Mouse (Mus musculus) intestine, postnatal 0 days (tissue): ENCODE measurements around the gene Cds1. TPM values are rescaled to one million over a fixed set of nuclear protein-coding genes. Genes with fewer than 3 reads are reported as not detected.
"Not testable (repeated sequence)": the region's sequence is repeated elsewhere in the genome, so short reads cannot be mapped to it uniquely, and the experiment has no call there.

Experiments used
- ATAC-seq: fragments of 200-750 bp; cut with Nextera tagmentation; 2 replicates; pipeline ENCODE4 v1.8.0; 2017; ENCODE audit warnings: mild to moderate bottlenecking, moderate TSS enrichment, moderate library complexity
- H3K27ac ChIP-seq: fragments of 300-500 bp; sonication (generic); 2 replicates; pipeline ENCODE4 v1.5.1; 2014; ENCODE audit warnings: mild to moderate bottlenecking, low read depth, low read length, moderate library complexity
- H3K27me3 ChIP-seq: fragments of 300-500 bp; sonication (generic); replicated peaks from 2 replicates; pipeline ENCODE4 v1.6.1; 2014; ENCODE audit warnings: low read length, mixed read lengths; ENCODE audit not compliant: control insufficient read depth, insufficient read depth
- H3K36me3 ChIP-seq: fragments of 300-500 bp; sonication (generic); 2 replicates; pipeline ENCODE4 v1.6.1; 2014; ENCODE audit warnings: mild to moderate bottlenecking, moderate library complexity; ENCODE audit not compliant: control insufficient read depth, insufficient read depth
- H3K4me1 ChIP-seq: fragments of 300-500 bp; sonication (generic); replicated peaks from 2 replicates; pipeline ENCODE4 v1.6.1; 2014; ENCODE audit warnings: antibody characterized with exemption, low read length, mixed read lengths; ENCODE audit not compliant: control insufficient read depth, insufficient read depth
- H3K4me2 ChIP-seq: fragments of 300-500 bp; sonication (generic); replicated peaks from 2 replicates; pipeline ENCODE4 v1.6.1; 2014; ENCODE audit warnings: low read depth, mild to moderate bottlenecking, moderate library complexity
- H3K4me3 ChIP-seq: fragments of 300-500 bp; sonication (generic); 2 replicates; pipeline ENCODE4 v1.5.1; 2014; ENCODE audit warnings: low read depth, low read length
- H3K9ac ChIP-seq: fragments of 300-500 bp; sonication (generic); 2 replicates; pipeline ENCODE4 v1.6.1; 2014; ENCODE audit warnings: mild to moderate bottlenecking, low read depth, low read length
- H3K9me3 ChIP-seq: fragments of 300-500 bp; sonication (generic); 2 replicates; pipeline ENCODE4 v1.6.1; 2016; ENCODE audit warnings: mixed run types; ENCODE audit not compliant: control insufficient read depth
- CTCF ChIP-seq: sonication (generic); IDR thresholded peaks from 2 replicates; pipeline ENCODE4 v1.5.1; 2016; ENCODE audit warnings: low read depth, mild to moderate bottlenecking, control low read depth, antibody characterized with exemption, moderate library complexity
- WGBS: fragments of 180-500 bp; shearing (Covaris S2); extraction: QIAGEN DNeasy Blood & Tissue Kit; methylation state at CpG from one replicate; pipeline ENCODE4 v1.1.7; 2014; 5-methylcytosine and 5-hydroxymethylcytosine counted together
- polyA plus RNA-seq: library from polyadenylated mRNA; unstranded; fragments of >200 nt; fragmentation: Nextera tagmentation; extraction: Ambion mirVana; gene quantifications from 2 replicates; pipeline ENCODE4 v1.2.1, GENCODE M21; 2015

The Cds1 gene
- polyA plus RNA-seq, 1 experiment from 2014 or later, result 32.2 TPM

- no peak overlapping the region for H3K4me2 ChIP-seq
- ATAC-seq, result no peak
Observed at GRCm38 (mm10) chr5:101828932-101829331, 64.0 kb downstream of the Cds1 start.

GRCm38 (mm10) chr5:101830180-101830579, 65.2 kb downstream of the Cds1 start:
- TF ChIP-seq CTCF, result no peak
- H3K4me2 ChIP-seq, result no peak overlapping the region
- no peak overlapping the region for H3K4me3 ChIP-seq
- 33% methylated on average over 8 of the region's 8 CpGs for WGBS
- no peak overlapping the region for H3K9ac ChIP-seq
- H3K27me3 ChIP-seq, result no peaks in the 10 kb centered on the region
- H3K27ac ChIP-seq, result peak overlapping the region; percentile 84
- H3K36me3 ChIP-seq, result peaks cover 16% of the 10 kb centered on the region
- H3K9me3 ChIP-seq, result no peaks in the 10 kb centered on the region
- peak; percentile 89 for ATAC-seq
- H3K4me1 ChIP-seq, result peaks cover 12% of the 10 kb centered on the region; the same call in 1 of the 2 replicates

More at GRCm38 (mm10) chr5:101828932-101829331, 64.0 kb downstream of the Cds1 start:
- 80% methylated on average over 3 of the region's 3 CpGs for WGBS
- TF ChIP-seq CTCF, result no peak
- Histone ChIP-seq H3K9me3 (no peaks in the 10 kb centered on the region), H3K36me3 (peaks cover 12% of the 10 kb centered on the region), H3K27me3 (no peaks in the 10 kb centered on the region), H3K27ac (peak overlapping the region; percentile 84; the same call in 1 of the 2 replicates), H3K4me3 (no peak overlapping the region), H3K4me1 (peaks cover 12% of the 10 kb centered on the region; the same call in 1 of the 2 replicates), H3K9ac (no peak overlapping the region)

- no peak overlapping the region for H3K27ac ChIP-seq
- 97% methylated on average over 6 of the region's 6 CpGs for WGBS
- peaks cover 7% of the 10 kb centered on the region; the same call in 1 of the 2 replicates for H3K4me1 ChIP-seq
- no peaks in the 10 kb centered on the region for H3K9me3 ChIP-seq
- no peak for ATAC-seq
- no peak for TF ChIP-seq CTCF
- H3K4me3 ChIP-seq, result no peak overlapping the region
- no peaks in the 10 kb centered on the region for H3K27me3 ChIP-seq
- H3K4me2 ChIP-seq, result no peak overlapping the region
- no peak overlapping the region for H3K9ac ChIP-seq
- H3K36me3 ChIP-seq, result peaks cover 29% of the 10 kb centered on the region
Observed at GRCm38 (mm10) chr5:101832042-101832441, 67.1 kb downstream of the Cds1 start.

DNA sequence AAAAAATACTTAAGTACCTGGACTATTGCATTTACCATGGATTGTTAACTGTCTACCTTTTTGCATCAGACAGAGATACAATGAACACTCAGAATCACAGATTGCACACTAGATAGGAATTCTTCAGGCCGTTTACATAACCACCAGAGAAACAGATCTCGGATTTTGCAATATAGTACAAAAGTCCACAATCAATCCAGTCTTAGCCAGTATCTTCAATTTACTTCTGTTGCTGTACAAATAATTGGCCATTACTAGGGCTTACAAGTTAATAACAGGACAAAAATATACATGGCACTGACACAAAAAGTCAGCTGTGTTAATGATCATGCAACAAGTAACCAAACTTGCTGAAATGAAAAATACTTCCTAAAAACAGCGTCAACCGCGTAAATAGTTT, 68.1 kb downstream of the Cds1 start:
- ATAC-seq, result no peak
- Histone ChIP-seq H3K4me3 (no peak overlapping the region), H3K4me1 (peaks cover 4% of the 10 kb centered on the region; the same call in 1 of the 2 replicates), H3K4me2 (no peak overlapping the region), H3K36me3 (peaks cover 34% of the 10 kb centered on the region), H3K9ac (no peak overlapping the region), H3K27ac (no peak overlapping the region), H3K9me3 (no peaks in the 10 kb centered on the region), H3K27me3 (no peaks in the 10 kb centered on the region)
- TF ChIP-seq CTCF, result no peak
- 80% methylated on average over 5 of the region's 5 CpGs for WGBS

GRCm38 (mm10) chr5:101833875-101834274, 68.9 kb downstream of the Cds1 start:
- no peak overlapping the region for H3K4me2 ChIP-seq
- peaks cover 34% of the 10 kb centered on the region for H3K36me3 ChIP-seq
- H3K9me3 ChIP-seq, result no peaks in the 10 kb centered on the region
- no peaks in the 10 kb centered on the region for H3K27me3 ChIP-seq
- H3K4me3 ChIP-seq, result no peak overlapping the region
- 76% methylated on average over 8 of the region's 8 CpGs for WGBS
- ATAC-seq, result no peak
- TF ChIP-seq CTCF, result peak; percentile 68
- H3K4me1 ChIP-seq, result peaks cover 4% of the 10 kb centered on the region; the same call in 1 of the 2 replicates
- no peak overlapping the region for H3K27ac ChIP-seq
- no peak overlapping the region for H3K9ac ChIP-seq

DNA sequence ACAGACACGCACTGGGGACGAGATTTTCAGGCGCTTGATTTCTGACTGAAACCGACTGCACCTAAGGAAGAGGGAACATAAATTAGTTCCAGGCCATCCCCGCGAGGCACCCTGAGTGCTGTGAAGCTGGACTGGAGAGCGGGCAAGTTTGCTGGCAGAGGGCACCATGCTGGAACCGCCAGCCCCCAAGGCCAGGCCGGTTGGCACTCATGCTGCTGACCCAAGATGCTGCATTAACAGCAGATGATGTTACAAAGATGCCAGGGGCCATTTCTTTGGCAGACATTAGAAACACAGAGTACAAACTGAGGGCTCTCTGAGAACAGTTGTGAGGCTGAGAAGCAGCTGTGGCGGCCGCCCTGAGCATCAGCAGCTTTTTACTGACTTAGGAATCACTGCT, 71.3 kb downstream of the Cds1 start:
- no peak overlapping the region for H3K9ac ChIP-seq
- no peak for ATAC-seq
- no peaks in the 10 kb centered on the region for H3K9me3 ChIP-seq
- no peaks in the 10 kb centered on the region for H3K4me1 ChIP-seq
- no peaks in the 10 kb centered on the region for H3K27me3 ChIP-seq
- no peak overlapping the region for H3K4me3 ChIP-seq
- 97% methylated on average over 11 of the region's 11 CpGs for WGBS
- no peak for TF ChIP-seq CTCF
- H3K27ac ChIP-seq, result no peak overlapping the region
- no peak overlapping the region for H3K4me2 ChIP-seq
- peaks cover 53% of the 10 kb centered on the region for H3K36me3 ChIP-seq

- peaks cover 60% of the 10 kb centered on the region for H3K36me3 ChIP-seq
- H3K4me3 ChIP-seq, ATAC-seq, H3K27me3 ChIP-seq, H3K9ac ChIP-seq, H3K27ac ChIP-seq, H3K9me3 ChIP-seq, H3K4me2 ChIP-seq, H3K4me1 ChIP-seq: not testable (repeated sequence)
- 93% methylated on average over 2 of the region's 2 CpGs for WGBS
Observed at GRCm38 (mm10) chr5:101837605-101838004, 72.7 kb downstream of the Cds1 start.
